Mouse (Mus musculus): ENCODE results near the gene Dlk1.
A peak's percentile ranks its signal among the peaks of the same experiment; 100 is the strongest.

The Dlk1 gene

DNA sequence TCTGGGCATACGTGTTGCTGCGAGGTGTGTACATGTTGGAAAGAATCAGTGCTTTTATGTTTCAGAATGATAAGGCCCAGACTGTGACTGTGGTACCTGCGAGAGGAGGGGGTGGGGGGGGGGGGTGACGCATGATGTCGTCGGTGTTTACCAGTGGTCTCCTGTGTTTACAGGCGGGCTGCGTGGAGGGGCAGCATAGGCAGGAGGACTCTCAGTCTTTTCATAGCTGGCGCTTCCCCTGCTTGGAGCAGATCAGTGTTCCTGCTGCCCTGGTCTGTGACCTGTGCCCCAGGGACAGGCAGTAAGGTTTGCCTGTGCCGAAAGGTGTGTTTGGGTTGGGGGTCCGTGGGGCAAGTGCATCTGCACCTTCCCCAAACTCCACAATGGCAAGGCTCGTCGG is at the start of gene Dlk1:
Gene Dlk1 (plus strand): TSS at position 232 of the 400 bp plus-strand sequence.
- DNase-seq (ENCODE audit: low spot score in 2 of 2): no peak

DNA sequence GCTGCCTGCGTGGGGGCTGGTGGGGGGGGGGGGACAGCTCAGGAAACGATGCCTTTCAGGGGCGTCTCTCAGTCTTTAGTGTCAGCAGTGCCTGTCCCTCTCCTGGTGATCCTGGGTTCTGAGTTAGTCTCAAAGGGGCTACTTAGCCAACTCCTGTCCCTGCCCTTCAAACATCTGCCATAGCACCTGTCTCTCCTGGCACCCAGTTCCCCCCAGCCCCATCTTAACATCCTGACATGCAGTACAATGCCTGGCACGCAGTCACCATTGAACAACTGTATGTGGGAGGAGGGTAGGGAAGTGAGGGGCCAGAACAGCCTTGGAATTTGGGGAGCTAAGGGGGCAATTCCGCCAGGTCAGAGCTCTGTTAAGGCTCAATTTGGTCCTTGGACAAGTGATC is 49.7 kb upstream of the Dlk1 start:
- no peak for DNase-seq (ENCODE audit: low spot score in 2 of 2)

DNA sequence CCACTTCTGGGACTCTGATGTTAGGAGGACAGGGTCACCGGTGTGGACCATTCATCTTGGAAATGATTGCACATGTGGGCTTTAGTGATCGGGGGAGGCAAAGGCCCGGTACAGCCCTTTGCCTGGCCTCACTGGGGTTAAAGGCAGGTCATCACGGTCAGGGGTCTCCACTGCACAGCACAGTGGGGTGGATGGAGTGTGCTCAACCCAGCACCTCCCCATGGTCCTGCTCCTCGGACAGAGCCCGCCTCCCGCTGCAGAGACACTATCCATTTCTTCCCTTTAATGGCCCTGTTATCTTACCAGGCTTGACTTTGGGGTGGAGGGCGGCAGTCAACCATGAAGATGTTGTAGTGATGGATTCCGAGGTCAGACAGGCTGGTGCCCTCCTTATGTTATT is 48.9 kb upstream of the Dlk1 start:
- no peak for DNase-seq (ENCODE audit: low spot score in 2 of 2)

DNA sequence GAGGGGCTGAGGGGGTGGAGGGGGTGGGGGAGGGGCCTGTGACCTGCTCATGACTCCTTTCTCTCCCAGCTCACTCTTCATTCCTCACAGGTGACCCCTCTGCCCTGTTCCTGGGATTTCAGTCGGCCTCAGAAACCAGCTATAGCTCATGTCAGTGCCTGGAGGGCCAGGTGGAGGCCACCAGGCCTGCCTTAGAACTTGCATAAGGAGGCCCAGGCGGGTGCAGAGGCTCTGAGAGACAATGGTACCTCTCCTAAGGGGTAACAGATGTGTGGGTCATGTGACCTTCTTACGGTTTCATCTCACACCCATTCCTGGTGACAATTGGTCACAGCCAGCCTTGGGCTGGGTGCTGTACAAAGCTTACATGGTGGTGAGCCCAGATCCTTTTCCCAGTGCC is 46.6 kb upstream of the Dlk1 start:
- DNase-seq (ENCODE audit: low spot score in 2 of 2): no peak

DNA sequence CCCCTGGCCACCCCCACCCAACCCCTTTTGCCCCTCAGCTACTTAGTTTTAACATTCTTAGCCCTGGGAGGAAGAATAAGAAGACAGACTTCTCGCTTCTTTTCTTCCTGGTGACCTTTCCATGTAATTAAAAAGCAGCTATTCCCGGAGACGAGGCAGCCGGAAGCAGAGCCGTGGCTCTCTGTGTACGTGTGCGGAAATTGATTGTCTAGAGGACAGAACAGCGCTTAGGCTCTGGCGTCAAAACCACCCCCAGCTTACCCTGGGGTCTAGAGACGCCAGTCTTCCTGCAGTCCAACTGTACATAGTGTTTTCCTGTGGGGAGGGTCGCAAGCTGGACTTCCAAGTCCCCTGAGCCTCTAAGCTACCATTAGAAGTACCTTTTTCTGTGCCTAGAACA is 41.9 kb upstream of the Dlk1 start:
- DNase-seq (ENCODE audit: low spot score in 2 of 2): no peak

DNA sequence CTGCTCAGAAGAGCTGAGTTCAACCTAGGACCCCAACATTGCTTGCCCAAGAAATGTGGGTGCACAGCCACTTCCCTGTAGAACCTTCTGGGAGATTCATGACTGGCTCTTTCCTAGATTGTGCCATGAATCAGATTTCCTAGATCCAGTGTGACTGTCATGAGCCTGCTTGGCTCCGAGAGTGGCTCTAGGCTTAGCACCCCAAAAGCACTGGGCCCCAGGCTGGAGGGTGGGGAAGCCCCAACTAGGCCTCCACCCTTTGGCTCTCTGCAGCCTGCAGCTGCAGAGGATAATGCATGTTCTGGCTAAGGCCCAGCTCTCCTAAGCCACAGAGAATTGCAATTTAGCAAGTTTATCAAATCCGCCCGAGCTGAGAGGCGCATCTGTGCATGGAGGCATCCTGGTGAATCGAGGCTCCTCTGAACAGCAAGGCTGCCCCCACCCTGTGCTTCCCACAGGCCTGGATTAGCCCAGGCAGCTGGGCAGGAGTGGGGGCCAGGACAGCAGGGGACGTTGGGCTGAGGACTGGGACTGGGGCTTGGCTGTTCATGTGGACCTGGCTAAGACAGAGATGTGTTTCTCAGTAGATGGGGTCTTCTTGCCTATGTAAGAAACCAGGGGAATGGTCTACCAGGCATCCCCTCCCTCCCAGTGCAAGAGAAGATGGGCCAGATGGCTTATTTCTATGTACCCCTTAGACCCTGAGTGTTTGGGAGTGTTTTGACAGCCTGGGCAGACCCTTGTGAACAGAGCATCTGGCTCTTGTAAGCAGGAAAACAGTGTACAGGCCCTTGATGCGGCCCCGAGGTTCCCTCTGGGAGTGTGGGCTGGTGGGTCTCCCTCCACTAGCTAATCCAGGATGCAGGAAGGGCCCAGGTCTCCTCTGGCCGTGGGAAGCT is 41.2 kb upstream of the Dlk1 start:
- no peak for DNase-seq (ENCODE audit: low spot score in 2 of 2)

DNA sequence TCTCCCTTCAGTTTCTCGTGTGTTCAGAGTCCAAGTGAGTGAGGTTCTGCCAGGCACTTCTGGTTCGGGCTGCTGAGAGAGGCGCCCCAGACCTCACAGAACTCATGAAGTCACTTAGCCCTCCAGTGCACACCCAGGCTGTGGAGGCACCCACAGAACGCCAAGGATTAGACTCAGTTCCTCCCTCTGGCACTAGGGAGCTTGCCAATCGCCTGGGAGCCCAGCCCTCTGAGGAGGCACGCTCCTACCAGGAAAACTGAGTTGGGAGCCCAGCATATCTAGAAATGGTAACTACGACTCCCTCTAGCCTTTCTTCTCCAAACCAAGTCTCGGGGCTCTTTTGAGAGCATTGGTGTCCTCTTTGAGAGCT is 40.6 kb upstream of the Dlk1 start:
- DNase-seq (ENCODE audit: low spot score in 2 of 2): no peak

DNA sequence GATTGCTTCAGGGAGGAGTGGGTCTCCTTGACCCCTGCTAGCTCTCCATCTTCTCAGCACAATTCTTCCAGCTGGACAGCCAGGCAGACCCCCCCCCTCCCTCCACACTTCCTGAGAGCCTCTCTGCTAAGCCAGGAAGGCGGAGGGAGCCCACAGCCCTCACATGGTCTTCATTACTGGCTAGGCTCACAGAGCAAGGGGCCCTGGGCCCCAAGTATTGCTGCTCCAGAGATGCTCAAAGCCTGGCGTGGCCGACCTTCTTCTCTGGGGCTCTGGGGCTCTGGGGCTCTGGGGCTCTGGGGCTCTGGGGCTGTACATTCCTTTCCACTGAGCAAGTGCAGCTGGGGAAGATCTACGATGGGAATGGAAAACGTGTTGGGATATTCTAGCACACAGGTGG is 39.9 kb upstream of the Dlk1 start:
- no peak for DNase-seq (ENCODE audit: low spot score in 2 of 2)

DNA sequence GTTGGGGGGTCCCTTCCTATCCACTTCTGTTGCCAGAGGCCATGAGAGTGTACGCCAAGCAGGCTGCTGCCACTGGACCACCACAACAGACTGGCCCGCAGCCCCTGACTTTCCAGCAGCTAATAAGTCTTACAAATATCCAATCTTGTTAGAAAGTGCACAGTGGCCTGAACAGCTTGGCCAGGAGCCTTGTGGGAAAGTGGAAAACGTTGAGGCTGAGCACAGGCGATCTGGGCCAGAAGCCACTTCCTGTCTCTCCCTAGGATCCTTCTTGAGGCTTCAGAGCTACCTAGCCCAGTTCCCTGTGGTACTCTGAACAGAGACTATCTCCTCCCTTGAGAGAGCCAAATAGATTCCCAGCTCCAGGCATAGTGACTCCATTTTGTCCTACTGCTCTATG is 39.3 kb upstream of the Dlk1 start:
- no peak for DNase-seq (ENCODE audit: low spot score in 2 of 2)

DNA sequence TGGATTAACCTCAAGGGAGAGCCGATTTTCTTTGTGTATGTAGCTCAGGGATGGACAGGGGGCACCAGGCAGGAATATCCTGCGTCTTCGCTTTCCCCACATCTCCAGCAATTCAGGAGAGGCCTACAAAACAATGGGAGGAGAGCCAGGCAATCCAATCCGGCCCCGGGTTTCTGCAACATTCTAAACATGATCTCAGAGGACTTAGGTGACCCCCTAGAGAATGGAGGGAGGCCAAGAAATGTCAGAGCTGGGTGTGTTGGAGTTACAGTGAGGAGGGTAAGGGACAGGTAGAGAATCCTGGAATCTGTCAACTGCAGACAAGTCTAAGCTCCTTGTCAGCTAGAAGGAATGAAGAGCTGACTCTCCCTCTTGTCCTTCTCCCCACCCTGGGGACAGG is 35.9 kb upstream of the Dlk1 start:
- DNase-seq (ENCODE audit: low spot score in 2 of 2): no peak

DNA sequence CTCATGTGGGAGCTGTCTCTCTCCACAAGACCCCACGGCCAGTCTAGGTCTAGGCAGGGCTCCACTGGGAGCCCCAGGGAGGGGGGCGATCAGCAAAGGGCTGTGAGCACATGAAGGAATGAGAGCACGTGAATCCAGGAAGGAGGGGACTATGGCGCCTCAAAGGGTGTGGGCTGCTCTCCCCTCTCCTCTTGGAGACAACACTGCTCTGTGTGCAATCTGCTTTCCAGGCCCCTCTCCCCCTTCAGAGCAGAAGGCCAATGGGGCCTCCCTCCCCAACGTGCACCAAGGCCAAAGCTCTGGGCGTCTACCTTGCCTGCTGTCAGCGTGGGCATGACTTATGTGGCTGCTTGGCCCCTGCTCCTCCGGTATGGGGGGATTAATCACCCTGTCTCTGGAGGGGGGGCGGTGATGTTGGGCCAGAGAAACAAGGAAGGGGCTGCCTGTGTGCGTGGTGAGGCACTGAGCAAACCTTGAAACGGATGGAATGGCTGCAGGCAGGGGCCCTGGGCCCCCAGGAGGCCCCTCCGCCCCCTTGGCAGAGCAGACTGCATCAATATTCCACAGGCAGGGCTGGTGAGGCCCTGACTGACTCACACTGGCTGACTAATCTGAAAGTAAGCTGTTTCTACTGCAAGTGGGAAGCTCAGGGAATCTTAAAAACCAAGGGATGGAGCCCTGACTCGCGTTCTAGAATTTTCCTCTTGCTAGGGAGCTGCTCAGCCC is 35.0 kb upstream of the Dlk1 start:
- peak in 1 of 2 experiments; percentile 41 for DNase-seq (ENCODE audit: low spot score in 2 of 2)

DNA sequence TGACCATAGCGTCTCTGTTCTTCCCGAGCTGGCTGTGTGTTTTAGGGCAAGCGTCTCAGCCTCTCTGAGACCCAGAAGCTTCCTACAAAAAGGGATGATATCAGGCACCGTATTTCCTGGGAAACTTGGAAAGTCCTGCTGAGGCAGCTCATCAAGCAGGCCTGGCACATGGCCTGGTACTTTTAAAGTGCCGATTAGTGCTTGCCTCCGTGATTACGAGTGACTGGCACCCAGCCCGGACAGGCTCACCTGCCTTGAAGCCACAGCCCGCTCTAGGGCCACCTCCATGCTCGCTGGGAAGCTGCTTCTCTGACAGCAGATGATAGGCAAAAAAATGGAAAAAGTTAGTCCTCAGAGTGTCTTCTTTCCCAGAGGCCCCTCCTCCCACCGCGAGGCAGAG is 32.6 kb upstream of the Dlk1 start:
- no peak for DNase-seq (ENCODE audit: low spot score in 2 of 2)

DNA sequence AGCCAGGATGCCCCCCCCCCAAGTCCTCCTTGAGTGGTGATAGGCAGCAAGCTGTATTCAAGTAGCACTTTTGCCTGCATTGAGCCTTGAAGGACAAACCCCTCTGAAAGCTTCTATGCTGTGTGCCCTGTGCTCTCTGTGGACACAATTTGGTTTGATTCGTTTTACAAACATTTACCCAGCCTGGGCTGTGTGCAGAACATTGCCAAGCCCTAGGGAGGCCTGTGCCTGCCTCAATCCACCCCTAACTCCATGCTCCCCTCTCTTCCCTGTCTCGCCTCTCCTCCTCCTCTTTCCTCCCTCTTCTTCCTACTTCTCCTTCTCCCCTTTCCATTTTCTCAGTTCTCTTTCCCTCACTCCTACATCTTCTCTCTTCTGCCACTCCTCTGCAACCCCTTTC is 29.5 kb upstream of the Dlk1 start:
- DNase-seq (ENCODE audit: low spot score in 2 of 2): no peak

DNA sequence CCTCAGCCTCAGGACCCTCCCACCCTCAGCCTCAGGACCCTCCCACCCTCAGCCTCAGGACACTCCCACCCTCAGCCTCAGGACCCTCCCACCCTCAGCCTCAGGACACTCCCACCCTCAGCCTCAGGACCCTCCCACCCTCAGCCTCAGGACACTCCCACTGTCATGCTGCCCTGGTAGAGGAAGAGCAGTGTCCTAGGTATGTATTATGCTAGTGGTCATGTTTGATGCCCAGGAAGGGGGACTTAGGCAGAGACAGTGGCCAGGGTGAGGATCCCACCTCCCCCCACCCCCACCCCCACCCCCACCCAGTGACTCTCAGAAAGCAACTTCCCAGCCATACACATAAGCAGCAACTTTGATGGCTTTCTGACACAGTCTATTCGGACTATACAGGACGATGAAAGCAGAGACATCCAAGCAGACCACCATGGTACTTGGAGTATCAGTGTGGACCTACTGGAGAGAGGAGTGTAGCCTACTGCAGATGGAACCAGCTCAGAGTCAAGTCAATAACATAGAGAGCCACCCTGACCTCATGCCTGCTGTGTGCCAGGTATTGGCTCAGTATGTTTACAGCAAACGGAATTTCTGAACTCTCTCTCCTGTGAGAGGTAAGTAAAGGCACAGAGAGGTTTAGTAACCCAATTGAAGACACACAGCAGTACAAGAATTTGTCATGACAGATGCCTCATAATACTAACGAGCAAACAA is 28.8 kb upstream of the Dlk1 start:
- DNase-seq (ENCODE audit: low spot score in 2 of 2): no peak

DNA sequence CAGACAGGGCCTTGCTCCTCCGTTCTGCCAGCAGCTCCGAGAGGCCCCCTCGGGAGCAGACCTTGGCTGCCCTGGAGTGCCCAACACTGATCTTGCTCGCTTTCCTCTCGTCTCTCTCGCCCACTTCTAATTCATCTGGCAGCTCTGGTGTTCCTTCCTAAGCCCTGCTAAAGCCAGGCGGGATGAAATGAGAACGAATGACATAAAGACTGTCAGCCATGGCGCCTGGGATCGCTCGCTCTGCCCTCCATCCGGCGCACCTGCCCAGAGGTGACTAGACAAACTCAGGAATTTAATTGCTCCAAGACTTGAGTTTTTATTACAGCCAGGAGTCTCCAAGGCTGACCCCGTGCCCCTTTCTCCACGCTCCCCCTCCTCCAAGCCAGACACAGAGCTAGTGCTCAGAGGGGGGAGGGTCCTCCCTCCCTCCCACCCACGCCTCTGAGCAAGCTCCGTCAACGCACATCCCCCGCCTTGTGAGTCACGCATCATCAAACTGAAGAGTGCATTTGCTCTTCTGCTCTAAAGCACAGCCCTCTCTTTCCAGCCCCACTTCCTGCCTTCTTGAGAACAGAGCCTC is 27.8 kb upstream of the Dlk1 start:
- peak; percentile 37 to 38 for DNase-seq (ENCODE audit: low spot score in 2 of 2)

DNA sequence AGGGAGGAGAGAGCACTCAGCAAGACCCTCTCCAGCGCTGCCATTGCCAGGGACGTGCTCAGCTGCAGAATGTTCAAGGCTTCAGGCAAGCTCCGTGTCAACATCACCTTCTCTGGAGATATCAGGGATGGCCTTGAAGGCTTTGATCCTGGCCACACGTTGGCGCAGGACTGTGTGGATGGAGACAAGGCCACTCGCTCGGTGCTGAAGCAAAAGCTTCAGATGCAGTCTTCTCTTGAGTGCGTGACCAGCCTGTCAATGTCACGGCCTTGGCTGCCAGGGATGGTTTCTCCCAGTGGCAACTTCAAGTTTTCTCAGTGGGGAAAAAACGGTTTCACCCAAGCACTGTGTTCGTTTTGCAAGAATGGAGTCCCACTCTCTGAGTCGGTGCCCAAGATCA is 26.6 kb upstream of the Dlk1 start:
- no peak for DNase-seq (ENCODE audit: low spot score in 2 of 2)

DNA sequence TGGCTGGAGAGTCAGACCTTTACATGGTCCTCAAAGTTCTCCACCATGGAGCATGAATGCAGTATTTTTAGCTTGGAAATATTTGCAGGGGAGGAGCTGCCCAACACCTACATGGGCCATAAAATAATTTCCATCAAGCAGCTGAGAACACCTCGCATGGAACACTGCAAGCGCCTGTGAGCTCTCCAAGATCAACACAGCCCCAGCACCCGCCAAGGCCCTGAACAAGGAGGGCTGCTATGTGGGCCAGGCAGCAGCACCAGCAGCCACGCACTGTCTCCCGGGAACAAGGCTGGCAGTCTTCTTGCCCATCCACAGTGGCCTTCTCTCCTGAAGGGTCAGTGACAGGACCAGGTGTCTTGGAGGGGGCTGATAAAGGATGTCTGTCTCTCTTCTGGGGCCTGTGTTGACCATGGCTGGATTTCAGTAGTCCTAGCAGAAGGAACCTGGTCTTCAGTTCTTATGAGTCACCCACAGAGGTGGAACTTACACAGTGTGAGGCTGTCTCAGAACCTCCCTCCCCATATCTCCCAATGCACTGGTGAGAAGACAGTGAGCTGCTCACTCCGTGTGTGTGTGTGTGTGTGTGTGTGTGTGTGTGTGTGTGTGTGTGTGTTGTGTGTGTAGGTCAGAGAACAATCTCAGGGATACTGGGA is 20.0 kb upstream of the Dlk1 start:
- DNase-seq (ENCODE audit: low spot score in 2 of 2): no peak

DNA sequence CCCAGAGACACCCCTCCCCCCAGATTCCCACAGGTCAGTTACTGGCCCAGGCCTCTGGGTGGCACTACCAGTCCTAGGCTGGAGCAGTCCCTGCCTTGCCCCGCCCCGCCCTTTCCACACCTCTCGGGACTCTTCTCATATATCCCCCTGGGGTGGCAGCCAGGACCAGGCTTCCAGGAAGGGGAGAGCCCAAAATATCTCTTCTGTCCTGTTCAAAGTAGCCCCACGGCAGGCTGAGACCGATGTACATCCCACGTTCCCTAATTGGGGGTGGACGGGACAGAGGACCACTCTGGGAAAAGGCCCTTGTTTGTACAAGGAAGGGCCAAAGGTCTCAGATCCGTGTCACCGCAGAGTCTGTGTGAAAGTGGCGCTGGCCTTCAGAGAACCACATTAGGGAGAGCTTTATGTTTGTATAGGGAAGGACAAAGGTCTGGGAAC is 16.2 kb upstream of the Dlk1 start:
- no peak for DNase-seq (ENCODE audit: low spot score in 2 of 2)

DNA sequence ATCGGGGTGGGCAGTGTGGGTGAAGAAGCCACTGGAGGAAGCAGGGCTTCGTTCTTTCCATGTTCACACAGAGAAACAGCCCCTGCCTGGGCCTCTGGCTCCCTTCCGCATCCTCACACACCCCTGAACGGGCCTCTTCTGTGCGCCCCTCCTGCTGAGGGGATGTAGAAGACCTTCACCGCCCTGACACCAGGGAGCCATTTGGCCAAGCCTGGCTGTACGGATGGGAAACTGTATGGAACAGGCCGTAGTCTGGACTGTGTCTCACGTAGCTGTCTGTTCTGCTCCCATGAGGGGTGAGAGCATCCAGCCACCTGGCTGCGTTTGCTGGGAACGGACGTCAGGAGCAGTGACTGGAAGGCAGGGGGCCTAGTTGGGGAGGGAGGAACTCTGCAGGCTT is 15.8 kb upstream of the Dlk1 start:
- no peak for DNase-seq (ENCODE audit: low spot score in 2 of 2)

DNA sequence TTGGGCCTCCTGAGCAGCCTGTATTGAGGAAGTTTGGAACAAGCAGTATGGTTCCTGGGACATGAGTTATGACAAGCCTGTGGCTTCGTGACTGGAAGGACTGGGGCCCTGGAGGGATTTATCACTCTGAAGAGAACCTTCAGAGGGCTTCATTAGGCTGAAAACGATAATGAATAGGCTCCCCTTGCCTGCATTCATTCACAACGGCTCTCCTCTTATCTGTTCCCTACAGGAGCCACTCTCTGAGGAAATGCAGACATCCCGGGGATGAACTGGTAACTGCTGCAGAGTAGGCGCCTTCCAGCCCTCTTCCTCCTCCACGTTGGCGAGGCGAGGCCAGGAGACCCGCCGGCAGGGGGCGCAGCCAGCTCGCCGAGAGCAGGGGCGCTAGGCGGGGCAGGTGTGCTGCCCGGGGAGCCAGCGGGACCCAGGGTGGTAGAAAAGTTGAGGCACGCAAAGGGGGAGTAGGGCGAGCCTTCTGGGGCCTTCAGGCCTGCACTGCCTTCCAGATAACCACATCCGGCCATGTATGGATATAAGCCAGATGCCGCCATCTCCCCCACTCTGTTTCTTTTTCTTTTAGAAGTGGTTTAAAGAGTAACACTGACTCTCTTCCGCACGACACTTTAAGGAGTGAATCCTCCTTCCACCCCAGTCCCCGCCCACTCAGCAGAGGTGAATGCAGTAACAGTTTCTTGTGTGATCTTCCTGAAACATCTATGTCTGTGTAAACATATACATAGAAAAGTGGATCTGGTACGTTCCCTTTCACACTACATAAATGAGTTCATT is 14.9 kb upstream of the Dlk1 start:
- DNase-seq (ENCODE audit: low spot score in 2 of 2): peak in 1 of 2 experiments; percentile 67

DNA sequence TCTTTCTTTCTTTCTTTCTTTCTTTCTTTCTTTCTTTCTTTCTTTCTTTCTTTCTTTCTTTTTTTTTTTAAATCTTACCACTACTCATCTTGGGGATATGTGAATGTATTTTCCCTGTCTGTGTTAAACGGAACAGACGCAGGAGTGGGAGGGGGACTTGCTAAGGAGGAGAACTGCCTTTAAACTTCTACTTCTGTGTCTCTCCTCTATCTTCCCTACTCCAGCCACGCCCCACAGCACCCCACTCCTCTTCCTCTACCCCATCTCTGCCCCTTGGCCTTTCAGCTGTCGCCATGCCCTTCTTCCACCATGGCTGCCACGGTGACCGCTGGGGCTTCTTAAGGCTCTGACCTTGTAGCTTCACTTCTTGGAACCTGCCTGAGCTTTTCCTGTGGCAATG is 14.2 kb upstream of the Dlk1 start:
- DNase-seq (ENCODE audit: low spot score in 2 of 2): no peak

Data from left cerebral cortex, adult 9 months (tissue).